Mouse (Mus musculus) CH12.LX (cell line): ENCODE results near the gene Klhl29.

Experiments
- BHLHE40 ChIP-seq: IDR thresholded peaks from 2 replicates; pipeline ENCODE4 v1.6.1; 2011; ENCODE audit warnings: mild to moderate bottlenecking, low read depth, low read length, improper control_type of control experiment
- CTCF ChIP-seq, 2 experiments: IDR thresholded peaks in 1 of 2; conservative IDR thresholded peaks in 1 of 2; 2 replicates each; pipeline ENCODE4 v1.5.1; 2011 to 2012; ENCODE audit warnings: low read depth in 2 of 2, low read length in 2 of 2, improper control_type of control experiment in 1 of 2, inconsistent platforms in 1 of 2, mild to moderate bottlenecking in 1 of 2, moderate library complexity in 1 of 2
- EP300 ChIP-seq: IDR thresholded peaks from 2 replicates; pipeline ENCODE4 v1.6.1; 2011; ENCODE audit warnings: low read length, improper control_type of control experiment
- JUN ChIP-seq: IDR thresholded peaks from 2 replicates; pipeline ENCODE4 v1.6.1; 2011; ENCODE audit warnings: low read depth, mild to moderate bottlenecking, low read length, improper control_type of control experiment, moderate library complexity; ENCODE audit not compliant: insufficient read depth
- JUND ChIP-seq: conservative IDR thresholded peaks from 2 replicates; pipeline ENCODE4 v1.6.1; 2011; ENCODE audit warnings: low read depth, low read length, improper control_type of control experiment
- MXI1 ChIP-seq: IDR thresholded peaks from 2 replicates; pipeline ENCODE4 v1.6.1; 2011; ENCODE audit warnings: mild to moderate bottlenecking, low read depth, low read length, improper control_type of control experiment
- POLR2AphosphoS2 ChIP-seq: IDR thresholded peaks from 2 replicates; pipeline ENCODE4 v1.6.1; 2011; ENCODE audit warnings: low read depth, low read length, improper control_type of control experiment
- RAD21 ChIP-seq: IDR thresholded peaks from 2 replicates; pipeline ENCODE4 v1.6.1; 2011; ENCODE audit warnings: low read depth, mild to moderate bottlenecking, low read length, improper control_type of control experiment, moderate library complexity
- SIN3A ChIP-seq: IDR thresholded peaks from 2 replicates; pipeline ENCODE4 v1.6.1; 2012; ENCODE audit warnings: low read length, improper control_type of control experiment, inconsistent platforms
- TBP ChIP-seq: conservative IDR thresholded peaks from 2 replicates; pipeline ENCODE4 v1.6.1; 2011; ENCODE audit warnings: low read depth, low read length, improper control_type of control experiment

DNA sequence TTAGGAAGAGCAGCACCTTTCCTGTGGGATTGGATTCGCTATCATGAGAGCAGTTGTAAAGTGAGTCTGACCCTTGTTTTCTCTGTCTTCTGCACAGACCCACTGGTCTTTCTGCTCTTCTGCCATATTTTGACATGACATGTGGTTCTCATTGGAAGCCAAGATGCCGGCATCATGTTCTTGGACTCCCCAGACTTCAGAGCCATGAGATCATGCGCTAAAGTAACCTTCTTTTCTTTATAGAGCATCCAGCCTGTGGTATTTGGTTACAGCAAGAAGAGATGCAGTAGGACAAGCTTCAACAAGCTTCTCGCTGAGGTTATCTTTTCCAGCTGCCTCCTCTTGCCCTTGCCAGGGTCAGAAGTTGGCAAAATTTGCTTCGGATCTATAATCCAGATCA is 145.0 kb downstream of the Klhl29 start:
- TF ChIP-seq SIN3A (no peak), BHLHE40 (no peak), POLR2AphosphoS2 (no peak), JUND (no peak), MXI1 (no peak), TBP (no peak), JUN (no peak), EP300 (no peak), CTCF (conservative IDR thresholded peaks at IDR 0.05 in 1 of 2, IDR thresholded peaks at IDR 0.05 in 1 of 2; ENCODE audit: low read depth in 2 of 2, low read length in 2 of 2) (no peak), RAD21 (no peak)
